18 mouse cellular contexts compared by ENCODE assay signal in genomic region chr2:9871798-9872197, GRCm38 (mm10). TPM values are rescaled to one million over a fixed set of nuclear protein-coding genes. Genes with fewer than 3 reads are reported as not detected.
DNase-seq lines count a peak whose midpoint lies in the region; ATAC-seq and TF ChIP-seq lines count a peak whose summit lies in the region.
"Had no signal": no experiment of that assay in that cellular context is flagged by ENCODE, and none has a peak within 500 bp of the region (broad histone marks: within the 10 kb centered on the region; RNA-seq: fewer than 3 reads in every experiment).

No protein-coding gene starts in this region.

- H3K27me3 ChIP-seq in heart, embryonic 16.5 days (ENCODE audit: control insufficient read depth, insufficient read depth, low read length) = peaks cover 26% of the 10 kb centered on the region
- H3K27me3 ChIP-seq in midbrain, embryonic 12.5 days = peaks cover 81% of the 10 kb centered on the region
- H3K27me3 ChIP-seq in midbrain, embryonic 11.5 days (ENCODE audit: control insufficient read depth, insufficient read depth, low read length) = peaks cover 62% of the 10 kb centered on the region
- H3K27me3 ChIP-seq in embryonic facial prominence, embryonic 14.5 days (replicated peaks; ENCODE audit: control insufficient read depth, insufficient read depth, low read length) = peaks cover 46% of the 10 kb centered on the region
- H3K27me3 ChIP-seq in small intestine, adult 2 months (ENCODE audit: control insufficient read depth, insufficient read depth, low read length) = peaks cover 29% of the 10 kb centered on the region

- peak overlapping the region; percentile 51 for H3K27ac ChIP-seq in heart, embryonic 16.5 days (ENCODE audit: low read length)
- H3K27ac ChIP-seq in midbrain, embryonic 12.5 days (replicated peaks) = 0 out of 2 replicates have a peak overlapping the region, but pooled peaks have one; percentile 15
- H3K27ac ChIP-seq in midbrain, embryonic 11.5 days (ENCODE audit: low read depth, low read length) = no peak overlapping the region
- H3K27ac ChIP-seq in embryonic facial prominence, embryonic 14.5 days (replicated peaks; ENCODE audit: low read depth, low read length) = no peak overlapping the region
- H3K27ac ChIP-seq in small intestine, adult 2 months (ENCODE audit: insufficient read depth, low read depth, low read length) = 0 out of 2 replicates have a peak overlapping the region, but pooled peaks have one; percentile 27
- H3K27ac ChIP-seq: forebrain, embryonic 13.5 days; gastrocnemius, adult 2 months; liver, embryonic 14.5 days; stomach, embryonic 15.5 days had no signal

- no peak for ATAC-seq in heart, embryonic 16.5 days (replicated peaks; ENCODE audit: extremely low read depth, insufficient read depth, low FRiP score)
- no peak for ATAC-seq in midbrain, embryonic 12.5 days (ENCODE audit: low FRiP score, low read depth)
- no peak for ATAC-seq in midbrain, embryonic 11.5 days (ENCODE audit: low FRiP score)
- ATAC-seq in embryonic facial prominence, embryonic 14.5 days (ENCODE audit: low read depth) = no peak
- ATAC-seq: forebrain, embryonic 13.5 days; intestine, embryonic 16.5 days had no signal

- no peaks in the 10 kb centered on the region for H3K9me3 ChIP-seq in heart, embryonic 16.5 days (replicated peaks; ENCODE audit: control insufficient read depth, low read length)
- no peaks in the 10 kb centered on the region for H3K9me3 ChIP-seq in midbrain, embryonic 12.5 days
- no peaks in the 10 kb centered on the region for H3K9me3 ChIP-seq in midbrain, embryonic 11.5 days (ENCODE audit: control insufficient read depth, low read length)
- no peaks in the 10 kb centered on the region for H3K9me3 ChIP-seq in embryonic facial prominence, embryonic 14.5 days (ENCODE audit: control insufficient read depth, low read length)
- H3K9me3 ChIP-seq: forebrain, embryonic 13.5 days; stomach, embryonic 15.5 days had no signal

- intact Hi-C loops in heart, postnatal 10 days (cut with DNase I) = no loop called here

- H3K9ac ChIP-seq in heart, embryonic 16.5 days (ENCODE audit: low read length) = peak overlapping the region; percentile 28
- peak overlapping the region; percentile 49; the same call in 1 of the 2 replicates for H3K9ac ChIP-seq in midbrain, embryonic 12.5 days (replicated peaks)
- no peak overlapping the region for H3K9ac ChIP-seq in midbrain, embryonic 11.5 days (ENCODE audit: low read length)
- H3K9ac ChIP-seq in embryonic facial prominence, embryonic 14.5 days (ENCODE audit: low read depth, low read length) = 0 out of 2 replicates have a peak overlapping the region, but pooled peaks have one; percentile 45
- H3K9ac ChIP-seq: forebrain, embryonic 13.5 days; liver, embryonic 14.5 days; stomach, embryonic 15.5 days had no signal

- TF ChIP-seq CTCF in small intestine, adult 2 months (IDR thresholded peaks at IDR 0.05; ENCODE audit: extremely low read depth, insufficient read length, insufficient replicate concordance, low read depth, low read length) = no peak

- no peak for DNase-seq in heart, postnatal 10 days
- no peak for DNase-seq in midbrain, embryonic 11.5 days (ENCODE audit: low spot score, missing footprints)
- DNase-seq in embryonic facial prominence, embryonic 14.5 days (ENCODE audit: low spot score) = no peak
- DNase-seq in layer of hippocampus, adult 9-10 months (ENCODE audit: low spot score) = no peak
- DNase-seq in urinary bladder, adult 2 months (ENCODE audit: low spot score) = no peak
- DNase-seq: cerebellum, adult 9-10 months; gastrocnemius, adult 2 months; left cerebral cortex, postnatal 4 days; lung, postnatal 36 days had no signal

- H3K4me2 ChIP-seq in heart, embryonic 16.5 days (ENCODE audit: low read depth, low read length) = peak overlapping the region; percentile 39
- peak overlapping the region; percentile 38 for H3K4me2 ChIP-seq in midbrain, embryonic 12.5 days (replicated peaks)
- H3K4me2 ChIP-seq in midbrain, embryonic 11.5 days = no peak overlapping the region
- H3K4me2 ChIP-seq in embryonic facial prominence, embryonic 14.5 days (ENCODE audit: low read depth, low read length) = peak overlapping the region; percentile 44; the same call in 1 of the 2 replicates
- H3K4me2 ChIP-seq: stomach, embryonic 15.5 days had no signal

- 0 out of 2 replicates have a peak overlapping the region, but pooled peaks have one; percentile 3 for H3K4me3 ChIP-seq in heart, embryonic 16.5 days (ENCODE audit: low read length)
- H3K4me3 ChIP-seq in midbrain, embryonic 12.5 days = peak overlapping the region; percentile 51
- H3K4me3 ChIP-seq in midbrain, embryonic 11.5 days (ENCODE audit: low read depth, low read length) = no peak overlapping the region
- 0 out of 2 replicates have a peak overlapping the region, but pooled peaks have one; percentile 48 for H3K4me3 ChIP-seq in embryonic facial prominence, embryonic 14.5 days (ENCODE audit: low read depth, low read length)
- H3K4me3 ChIP-seq in small intestine, adult 2 months (ENCODE audit: low read depth, low read length) = peak overlapping the region; percentile 15; the same call in 1 of the 2 replicates
- H3K4me3 ChIP-seq: forebrain, embryonic 13.5 days; gastrocnemius, adult 2 months; myocyte; stomach, embryonic 15.5 days had no signal

- H3K36me3 ChIP-seq in heart, embryonic 16.5 days (ENCODE audit: control insufficient read depth, insufficient read depth) = no peaks in the 10 kb centered on the region
- no peaks in the 10 kb centered on the region for H3K36me3 ChIP-seq in midbrain, embryonic 12.5 days
- H3K36me3 ChIP-seq in midbrain, embryonic 11.5 days (ENCODE audit: control insufficient read depth, insufficient read depth, low read length) = no peaks in the 10 kb centered on the region
- no peaks in the 10 kb centered on the region; the same call in 1 of the 2 replicates for H3K36me3 ChIP-seq in embryonic facial prominence, embryonic 14.5 days (ENCODE audit: control insufficient read depth, insufficient read depth, low read length)
- no peaks in the 10 kb centered on the region for H3K36me3 ChIP-seq in small intestine, adult 2 months (ENCODE audit: control insufficient read depth, insufficient read depth, low read length)
- H3K36me3 ChIP-seq: stomach, embryonic 15.5 days had no signal

- H3K4me1 ChIP-seq in heart, embryonic 16.5 days (ENCODE audit: control insufficient read depth, insufficient read depth, low read length) = no peaks in the 10 kb centered on the region; the same call in 1 of the 2 replicates
- peaks cover 14% of the 10 kb centered on the region for H3K4me1 ChIP-seq in midbrain, embryonic 12.5 days
- peaks cover 13% of the 10 kb centered on the region; the same call in 1 of the 2 replicates for H3K4me1 ChIP-seq in midbrain, embryonic 11.5 days (ENCODE audit: control insufficient read depth, insufficient read depth, low read length)
- H3K4me1 ChIP-seq in embryonic facial prominence, embryonic 14.5 days (ENCODE audit: control insufficient read depth, insufficient read depth, low read length) = 0 out of 2 replicates have a peak, but pooled peaks cover under 1% of the 10 kb centered on the region
- 0 out of 2 replicates have a peak, but pooled peaks cover 2% of the 10 kb centered on the region for H3K4me1 ChIP-seq in small intestine, adult 2 months (ENCODE audit: control insufficient read depth, insufficient read depth, insufficient read length, low read length)

- no peak for TF ChIP-seq POLR2A in small intestine, adult 2 months (IDR thresholded peaks at IDR 0.05; ENCODE audit: low read depth, low read length)

- 35% methylated on average over 6 of the region's 6 CpGs for WGBS in heart, embryonic 16.5 days
- WGBS in midbrain, embryonic 12.5 days = 12% methylated on average over 6 of the region's 6 CpGs
- WGBS in midbrain, embryonic 11.5 days = 6% methylated on average over 6 of the region's 6 CpGs
- 32% methylated on average over 6 of the region's 6 CpGs for WGBS in embryonic facial prominence, embryonic 14.5 days
- 70% methylated on average over 6 of the region's 6 CpGs for WGBS in small intestine, adult 2 months

RNA-seq across cellular contexts. Expression of gene 4930412O13Rik, which starts 9.3 kb away (rescaled TPM):
- not detected in 2 replicates for polyA plus RNA-seq in heart, embryonic 16.5 days (2015; fragmentation: Nextera tagmentation; extraction: Ambion mirVana)
- not detected for total RNA-seq in heart, postnatal 10 days (2021)
- polyA plus RNA-seq in midbrain, embryonic 12.5 days (2016; fragmentation: Nextera tagmentation; extraction: Ambion mirVana) = 3.0 and 5.3 TPM in 2 replicates
- 0.20 and 1.2 TPM in 2 replicates for polyA plus RNA-seq in midbrain, embryonic 11.5 days (2014; fragmentation: Nextera tagmentation; extraction: Ambion mirVana)
- polyA plus RNA-seq in embryonic facial prominence, embryonic 14.5 days (2014; fragmentation: Nextera tagmentation; extraction: Ambion mirVana) = 0.29 and 0.34 TPM in 2 replicates
- not detected in 2 replicates for polyA plus RNA-seq in small intestine, adult 2 months (2012; rRNA removed)
- polyA plus RNA-seq in urinary bladder, adult 2 months (2012; rRNA removed) = 12.3 and 23.2 TPM in 2 replicates
- total RNA-seq: gastrocnemius, adult 2 months; layer of hippocampus, postnatal 14 days; left cerebral cortex, postnatal 4 days had no signal
- polyA plus RNA-seq: forebrain, embryonic 13.5 days; intestine, embryonic 16.5 days; liver, embryonic 14.5 days; myocyte; stomach, embryonic 15.5 days had no signal

RNA-seq across cellular contexts. Expression of gene 9230102O04Rik, which starts 17.5 kb away (rescaled TPM):
- polyA plus RNA-seq in heart, embryonic 16.5 days (2015; fragmentation: Nextera tagmentation; extraction: Ambion mirVana) = not detected in 2 replicates
- not detected for total RNA-seq in heart, postnatal 10 days (2021)
- polyA plus RNA-seq in midbrain, embryonic 12.5 days (2016; fragmentation: Nextera tagmentation; extraction: Ambion mirVana) = 3.0 and 3.5 TPM in 2 replicates
- polyA plus RNA-seq in midbrain, embryonic 11.5 days (2014; fragmentation: Nextera tagmentation; extraction: Ambion mirVana) = 1.4 and 1.6 TPM in 2 replicates
- 0.97 TPM in 1 of 2 replicates, not detected in the other for polyA plus RNA-seq in embryonic facial prominence, embryonic 14.5 days (2014; fragmentation: Nextera tagmentation; extraction: Ambion mirVana)
- not detected in 2 replicates for polyA plus RNA-seq in small intestine, adult 2 months (2012; rRNA removed)
- 15.6 and 15.8 TPM in 2 replicates for polyA plus RNA-seq in urinary bladder, adult 2 months (2012; rRNA removed)
- total RNA-seq: gastrocnemius, adult 2 months; layer of hippocampus, postnatal 14 days; left cerebral cortex, postnatal 4 days had no signal
- polyA plus RNA-seq: forebrain, embryonic 13.5 days; intestine, embryonic 16.5 days; liver, embryonic 14.5 days; myocyte; stomach, embryonic 15.5 days had no signal

RNA-seq across cellular contexts. Expression of gene Gata3, which starts 18.0 kb away (rescaled TPM):
- 5.4 and 11.9 TPM in 2 replicates for polyA plus RNA-seq in heart, embryonic 16.5 days (2015; fragmentation: Nextera tagmentation; extraction: Ambion mirVana)
- total RNA-seq in heart, postnatal 10 days (2021) = under 1 TPM; 0.86 to 0.92 TPM
- polyA plus RNA-seq in midbrain, embryonic 12.5 days (2016; fragmentation: Nextera tagmentation; extraction: Ambion mirVana) = 77.4 and 84.2 TPM in 2 replicates
- polyA plus RNA-seq in midbrain, embryonic 11.5 days (2014; fragmentation: Nextera tagmentation; extraction: Ambion mirVana) = 34.1 and 34.8 TPM in 2 replicates
- polyA plus RNA-seq in embryonic facial prominence, embryonic 14.5 days (2014; fragmentation: Nextera tagmentation; extraction: Ambion mirVana) = 15.7 and 23.1 TPM in 2 replicates
- 0.77 and 2.3 TPM in 2 replicates for polyA plus RNA-seq in small intestine, adult 2 months (2012; rRNA removed)
- polyA plus RNA-seq in urinary bladder, adult 2 months (2012; rRNA removed) = 60.3 and 78.8 TPM in 2 replicates

Comparison
In these comparisons a context has a peak if more than half of its experiments do, and no peak if none do; other contexts are left out.
1. H3K27ac ChIP-seq: peak in heart, embryonic 16.5 days (single experiment), midbrain, embryonic 12.5 days (single experiment) and small intestine, adult 2 months (single experiment); none in midbrain, embryonic 11.5 days (single experiment) and embryonic facial prominence, embryonic 14.5 days (single experiment).